Mouse (Mus musculus) midbrain, embryonic 10.5 days (tissue): ENCODE data around the gene Med29. TPM values are rescaled to one million over a fixed set of nuclear protein-coding genes. Genes with fewer than 3 reads are reported as not detected.

ENCODE experiments used
- DNase-seq: peaks from one replicate; pipeline ENCODE4 v3.0.0-alpha.2; 2017; ENCODE audit warnings: low spot score
- H3K27ac ChIP-seq: fragments of 300-500 bp; sonication (generic); replicated peaks from 2 replicates; pipeline ENCODE4 v1.5.1; 2016; ENCODE audit warnings: mild to moderate bottlenecking
- H3K27me3 ChIP-seq: fragments of 300-500 bp; sonication (generic); 2 replicates; pipeline ENCODE4 v1.6.1; 2016; ENCODE audit warnings: low read depth, mild to moderate bottlenecking; ENCODE audit not compliant: poor library complexity, severe bottlenecking
- H3K36me3 ChIP-seq: fragments of 300-500 bp; sonication (generic); 2 replicates; pipeline ENCODE4 v1.6.1; 2016; ENCODE audit warnings: mild to moderate bottlenecking, moderate library complexity
- H3K4me1 ChIP-seq: fragments of 300-500 bp; sonication (generic); 2 replicates; pipeline ENCODE4 v1.6.1; 2016
- H3K4me3 ChIP-seq: fragments of 300-500 bp; sonication (generic); 2 replicates; pipeline ENCODE4 v1.5.1; 2016; ENCODE audit warnings: mild to moderate bottlenecking, moderate library complexity
- H3K9me3 ChIP-seq: fragments of 300-500 bp; sonication (generic); replicated peaks from 2 replicates; pipeline ENCODE4 v1.6.1; 2016; ENCODE audit warnings: mild to moderate bottlenecking
- WGBS: fragments of 180-500 bp; shearing (Covaris S2); methylation state at CpG from one replicate; pipeline ENCODE4 v1.1.7; 2016; 5-methylcytosine and 5-hydroxymethylcytosine counted together
- polyA plus RNA-seq: library from polyadenylated mRNA; unstranded; fragments of >200 nt; fragmentation: Nextera tagmentation; extraction: Ambion mirVana; gene quantifications from 2 replicates; pipeline ENCODE4 v1.2.1, GENCODE M21; 2016

Gene Med29
- 58.9 and 61.0 TPM in 2 replicates for polyA plus RNA-seq

DNA sequence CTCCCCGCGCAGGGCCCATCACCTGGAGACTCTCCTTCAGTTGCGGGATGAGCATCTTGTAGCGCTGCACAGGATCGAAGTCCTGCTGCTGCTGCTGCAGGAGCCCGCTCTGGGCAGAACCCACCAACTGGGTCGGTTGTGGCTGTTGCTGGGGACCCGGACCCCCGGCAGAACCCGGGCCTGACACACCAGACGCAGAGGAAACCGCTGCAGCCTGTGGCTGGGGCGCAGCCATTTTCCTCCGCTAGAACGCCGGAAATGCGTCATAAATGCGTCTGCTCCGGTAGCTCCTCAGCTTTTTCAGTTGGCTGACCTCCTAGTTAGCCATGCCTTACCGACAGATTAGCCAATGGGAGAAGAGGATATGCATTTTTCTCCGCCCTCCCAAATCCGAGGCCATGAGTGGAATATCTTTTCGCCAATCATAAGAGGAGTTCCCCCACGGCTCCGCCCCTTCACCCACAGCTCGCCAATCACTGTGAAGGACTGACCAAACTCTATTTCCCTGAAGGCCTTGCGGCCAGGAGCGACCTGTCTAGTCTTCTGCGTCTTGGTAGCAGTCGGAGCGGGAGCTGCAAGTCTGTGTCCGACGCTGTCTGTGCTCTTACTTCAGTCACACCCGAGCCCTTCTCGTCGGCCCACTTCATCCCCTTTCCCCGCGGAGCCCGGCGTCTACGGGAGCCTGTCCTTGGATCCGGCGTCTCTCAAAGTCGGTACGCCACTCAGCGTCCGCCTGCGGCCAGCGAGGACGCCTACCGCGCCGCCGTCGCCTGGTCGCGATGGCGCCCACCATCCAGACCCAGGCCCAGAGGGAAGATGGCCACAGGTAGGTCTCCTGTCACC lies at the start of gene Med29, which contains the start of gene Paf1:
Med29 (minus strand) TSS at position 280 of the 843 bp plus-strand sequence.
Paf1 (plus strand) TSS at position 523 of the 843 bp plus-strand sequence.
- WGBS, result under 1% methylated on average over 58 of the region's 58 CpGs
- H3K4me1 ChIP-seq, result peaks cover 22% of the 10 kb centered on the region
- peak within 1 kb of the TSS; percentile 96 for H3K4me3 ChIP-seq
- H3K27ac ChIP-seq, result peak within 1 kb of the TSS; percentile 84
- no peaks in the 10 kb centered on the region for H3K27me3 ChIP-seq
- H3K36me3 ChIP-seq, result peaks cover 67% of the 10 kb centered on the region
- peak; percentile 96 for DNase-seq
- H3K9me3 ChIP-seq, result no peaks in the 10 kb centered on the region

DNA sequence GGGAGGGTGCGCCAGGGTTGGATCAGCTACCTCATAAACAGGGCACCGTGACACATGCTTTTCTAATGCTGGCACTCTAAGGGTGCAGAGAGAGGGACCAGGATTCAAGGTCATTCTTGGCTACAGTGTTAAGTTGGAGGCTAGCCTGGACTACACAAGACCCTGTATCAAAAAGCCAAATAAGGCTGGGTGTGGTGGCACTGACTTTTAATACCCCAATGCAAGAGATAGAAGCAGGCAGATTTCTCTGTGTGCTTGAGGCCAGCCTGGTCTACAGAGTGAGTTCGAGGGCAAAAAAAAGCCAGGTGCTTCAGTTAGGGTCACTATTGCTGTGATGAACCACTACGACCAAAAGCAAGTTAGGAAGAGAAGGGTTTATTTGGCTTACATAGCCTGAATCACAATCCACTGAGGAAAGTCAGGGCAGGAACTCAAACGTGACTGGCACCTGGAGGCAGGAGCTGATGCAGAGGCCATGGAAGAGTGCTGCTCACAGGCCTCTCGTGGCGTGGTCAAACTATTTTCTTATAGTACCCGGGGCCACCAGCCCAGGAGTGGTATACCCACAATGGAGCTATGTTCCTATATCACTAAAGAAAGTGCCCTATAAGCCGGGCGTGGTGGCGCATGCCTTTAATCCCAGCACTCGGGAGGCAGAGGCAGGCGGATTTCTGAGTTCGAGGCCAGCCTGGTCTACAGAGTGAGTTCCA lies 49.4 kb upstream of the Med29 start:
- H3K9me3 ChIP-seq, result no peaks in the 10 kb centered on the region
- H3K4me1 ChIP-seq, result peaks cover 15% of the 10 kb centered on the region
- H3K27me3 ChIP-seq, result peaks cover 13% of the 10 kb centered on the region
- no peak overlapping the region for H3K4me3 ChIP-seq
- H3K27ac ChIP-seq, result no peak overlapping the region
- WGBS, result 85% methylated on average over 14 of the region's 14 CpGs
- DNase-seq, result no peak
- no peaks in the 10 kb centered on the region for H3K36me3 ChIP-seq

DNA sequence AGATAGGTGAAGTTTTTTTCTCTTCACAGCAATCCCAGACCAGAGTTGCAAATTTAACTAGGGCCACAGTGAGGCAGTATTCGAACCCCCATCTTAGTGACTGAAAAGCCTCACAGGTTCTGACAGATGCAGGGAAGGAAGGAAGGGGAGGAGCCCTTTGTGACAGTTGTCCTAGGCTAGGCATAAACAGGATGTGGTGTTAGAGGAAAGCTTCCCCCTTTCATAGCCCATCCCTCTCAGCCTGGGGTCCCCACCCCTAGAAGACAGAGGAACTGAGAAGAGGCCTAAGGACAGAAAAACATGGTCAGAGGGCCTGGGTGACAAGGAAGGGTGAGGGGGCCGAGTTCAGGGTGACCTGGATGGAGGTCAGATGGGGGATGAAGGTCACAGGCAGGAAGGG lies 48.2 kb upstream of the Med29 start:
- WGBS, result 60% methylated on average over 2 of the region's 2 CpGs
- Histone ChIP-seq H3K4me3 (no peak overlapping the region), H3K27ac (no peak overlapping the region), H3K36me3 (no peaks in the 10 kb centered on the region), H3K9me3 (no peaks in the 10 kb centered on the region), H3K27me3 (peaks cover 8% of the 10 kb centered on the region), H3K4me1 (peaks cover 14% of the 10 kb centered on the region)
- DNase-seq, result no peak

DNA sequence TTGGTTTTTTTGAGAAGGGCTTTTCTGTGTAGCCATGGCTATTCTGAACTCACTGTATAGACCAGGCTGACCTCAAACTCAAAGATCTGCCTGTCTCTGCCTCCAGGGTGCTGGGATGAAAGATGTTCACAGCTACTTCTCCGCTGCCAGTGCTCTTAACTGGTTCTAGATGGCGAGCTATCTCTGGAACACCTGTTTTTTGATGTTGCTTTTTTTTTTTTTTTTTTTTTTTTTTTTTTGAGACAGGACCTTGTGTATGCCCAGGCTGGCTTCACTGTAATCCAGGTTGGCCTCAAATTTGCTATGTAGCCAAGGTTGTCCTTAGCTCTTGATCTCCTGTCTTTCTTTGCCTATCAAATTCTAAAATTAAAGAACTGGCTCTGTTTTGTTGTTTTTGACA lies 46.3 kb upstream of the Med29 start:
- no peak overlapping the region for H3K4me3 ChIP-seq
- peaks cover 1% of the 10 kb centered on the region; the same call in 1 of the 2 replicates for H3K36me3 ChIP-seq
- 83% methylated on average over 2 of the region's 2 CpGs for WGBS
- H3K4me1 ChIP-seq, result peaks cover 34% of the 10 kb centered on the region
- no peak for DNase-seq
- no peak overlapping the region for H3K27ac ChIP-seq
- no peaks in the 10 kb centered on the region for H3K27me3 ChIP-seq
- no peaks in the 10 kb centered on the region for H3K9me3 ChIP-seq

DNA sequence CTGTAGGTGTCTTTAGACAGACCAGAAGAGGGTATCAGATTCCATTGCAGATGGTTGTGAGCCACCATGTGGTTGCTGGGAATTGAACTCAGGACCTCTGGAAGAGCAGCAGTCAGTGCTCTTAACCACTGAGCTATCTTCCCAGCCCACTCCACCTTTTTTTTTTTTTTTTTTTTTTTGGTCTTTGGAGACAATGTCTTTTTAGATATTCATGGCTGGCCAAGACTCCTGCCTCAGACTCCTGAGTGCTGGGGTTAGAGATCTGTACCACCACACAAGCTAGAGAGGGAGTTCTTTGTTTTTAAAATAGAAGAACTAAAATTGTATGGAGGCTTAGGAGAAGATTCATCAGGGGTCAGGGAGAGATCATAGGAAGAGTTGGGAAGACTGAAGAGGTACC lies 45.5 kb upstream of the Med29 start:
- Histone ChIP-seq H3K4me3 (no peak overlapping the region), H3K36me3 (peaks cover 9% of the 10 kb centered on the region), H3K9me3 (no peaks in the 10 kb centered on the region), H3K27ac (no peak overlapping the region), H3K4me1 (peaks cover 42% of the 10 kb centered on the region), H3K27me3 (no peaks in the 10 kb centered on the region)
- DNase-seq, result no peak

DNA sequence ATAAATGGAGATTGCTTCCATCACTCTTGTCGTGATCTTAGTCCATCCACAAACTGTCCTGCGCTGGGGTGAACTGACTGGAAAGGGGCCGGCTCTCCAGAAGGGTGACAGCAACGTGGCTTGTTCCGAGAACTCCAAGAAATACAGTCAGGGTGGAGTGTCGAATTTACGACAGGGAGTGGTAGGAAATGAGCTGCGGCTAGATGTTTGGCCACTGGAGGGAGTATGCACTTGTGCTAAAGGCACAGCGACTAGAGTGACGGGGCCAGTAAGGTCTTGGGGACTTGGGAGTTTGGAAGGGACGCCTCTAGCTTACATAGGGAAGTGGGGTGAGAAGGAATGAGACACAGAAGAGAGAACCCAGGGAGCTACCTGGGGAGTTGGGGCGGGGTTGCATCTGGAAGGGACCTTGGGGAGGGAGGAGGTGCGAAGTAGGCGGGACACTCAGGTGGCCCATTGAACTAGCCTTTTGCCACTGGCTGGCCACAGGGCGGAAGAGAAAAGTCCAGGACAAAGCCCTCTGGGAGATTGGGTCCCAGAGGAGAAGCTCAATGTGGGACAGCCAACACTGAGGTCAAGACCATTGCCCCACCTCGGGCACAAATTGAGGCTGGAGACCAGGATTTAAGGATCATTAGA lies 44.5 kb upstream of the Med29 start, which contains the start of gene Gmfg:
Gmfg (plus strand) TSS at position 516 of the 639 bp plus-strand sequence.
- Histone ChIP-seq H3K27me3 (no peaks in the 10 kb centered on the region), H3K4me3 (peak within 1 kb of the TSS; percentile 94), H3K36me3 (peaks cover 18% of the 10 kb centered on the region), H3K4me1 (peaks cover 44% of the 10 kb centered on the region), H3K9me3 (no peaks in the 10 kb centered on the region), H3K27ac (peak within 1 kb of the TSS; percentile 89)
- DNase-seq, result peak; percentile 82
- 2% methylated on average over 16 of the region's 16 CpGs for WGBS

DNA sequence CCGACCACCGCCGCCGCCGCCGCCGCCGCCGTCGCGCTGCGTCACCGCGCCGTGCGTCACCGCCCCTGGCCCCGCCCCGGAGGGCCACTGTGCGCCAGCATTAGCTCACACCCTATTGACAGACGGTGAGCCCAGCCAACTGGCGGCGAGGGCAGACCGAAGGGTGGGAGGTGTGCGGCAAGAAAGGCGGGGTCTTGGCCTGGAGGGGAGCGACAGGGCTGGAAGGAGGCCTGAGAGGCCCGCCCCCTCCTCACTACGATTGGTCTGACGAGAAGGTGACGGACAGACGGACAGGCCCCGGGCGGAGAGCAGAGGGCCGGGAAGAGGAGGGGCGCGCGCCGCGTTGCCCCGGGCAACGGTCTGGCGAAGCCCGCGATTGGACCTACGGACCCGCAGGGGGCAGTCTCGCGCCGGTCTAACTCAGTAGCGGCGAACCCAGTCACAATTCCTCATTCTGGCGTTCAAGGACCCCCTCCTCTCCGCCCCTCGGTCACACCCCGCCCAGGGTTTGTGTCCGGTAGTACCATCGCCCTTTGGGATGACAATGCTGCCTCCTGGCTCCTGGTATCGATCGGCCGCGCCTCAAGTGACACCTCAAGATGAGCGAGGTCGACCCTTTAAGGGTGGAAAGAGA lies 43.9 kb upstream of the Med29 start:
- Histone ChIP-seq H3K36me3 (peaks cover 25% of the 10 kb centered on the region), H3K27ac (peak overlapping the region; percentile 89), H3K4me1 (peaks cover 44% of the 10 kb centered on the region), H3K4me3 (peak overlapping the region; percentile 94), H3K9me3 (no peaks in the 10 kb centered on the region), H3K27me3 (no peaks in the 10 kb centered on the region)
- under 1% methylated on average over 51 of the region's 64 CpGs for WGBS
- DNase-seq, result peak; percentile 100

DNA sequence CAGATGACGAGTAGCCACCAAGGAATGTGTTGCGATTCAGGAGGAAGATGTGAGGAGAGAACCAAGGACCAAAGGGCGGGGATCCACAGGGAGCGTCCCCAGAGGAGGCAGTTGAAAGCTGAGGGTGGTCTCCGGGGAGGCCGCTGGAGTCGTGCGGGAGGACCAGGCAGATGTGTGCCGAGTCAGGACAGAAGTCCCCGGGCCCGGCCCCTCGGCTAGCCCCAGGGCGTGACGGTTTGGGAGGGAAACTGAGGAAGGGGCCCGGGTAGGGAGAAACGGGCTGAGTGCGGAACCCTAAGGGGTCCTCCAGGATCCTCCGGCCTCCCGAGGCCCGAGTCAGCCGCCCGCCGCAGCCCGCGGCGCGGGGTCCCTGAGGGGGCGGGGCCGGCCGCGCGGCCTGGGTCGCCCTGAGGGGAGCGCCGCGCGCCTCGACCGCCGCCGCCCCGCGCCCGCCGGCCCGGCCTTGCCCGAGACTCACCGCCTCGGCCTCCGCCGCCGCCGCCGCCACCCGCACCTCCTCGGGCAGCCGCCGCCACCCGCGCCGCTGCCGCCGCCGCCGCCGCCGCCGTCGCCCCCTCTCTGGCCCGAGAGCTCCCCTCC lies 43.3 kb upstream of the Med29 start:
- peaks cover 31% of the 10 kb centered on the region for H3K36me3 ChIP-seq
- H3K4me1 ChIP-seq, result peaks cover 44% of the 10 kb centered on the region
- peak overlapping the region; percentile 89 for H3K27ac ChIP-seq
- WGBS, result 5% methylated on average over 65 of the region's 70 CpGs
- H3K9me3 ChIP-seq, result no peaks in the 10 kb centered on the region
- no peak for DNase-seq
- peak overlapping the region; percentile 94 for H3K4me3 ChIP-seq
- no peaks in the 10 kb centered on the region for H3K27me3 ChIP-seq

DNA sequence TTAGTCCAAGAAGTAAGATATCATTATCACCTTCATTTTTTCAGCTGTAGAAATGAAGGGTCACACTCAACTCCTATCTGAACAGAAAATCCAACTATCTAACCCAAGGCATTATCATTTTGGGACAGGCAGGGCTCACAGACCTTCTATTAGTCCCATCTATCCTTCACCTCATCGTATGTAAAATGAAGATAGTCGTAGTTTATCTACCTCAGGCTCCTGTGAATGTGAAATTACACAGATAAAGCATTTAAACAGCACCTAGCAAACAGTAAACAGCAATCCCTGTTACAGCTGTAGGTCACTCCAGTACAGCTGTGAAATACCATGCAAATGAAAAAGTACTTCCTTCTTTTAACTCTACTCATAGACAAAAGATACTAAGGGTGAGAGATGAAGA lies 39.7 kb upstream of the Med29 start:
- Histone ChIP-seq H3K9me3 (no peaks in the 10 kb centered on the region), H3K36me3 (peaks cover 54% of the 10 kb centered on the region), H3K4me3 (no peak overlapping the region), H3K27me3 (no peaks in the 10 kb centered on the region), H3K27ac (no peak overlapping the region), H3K4me1 (peaks cover 40% of the 10 kb centered on the region)
- no peak for DNase-seq
- WGBS, result 94% methylated on average over 2 of the region's 2 CpGs

DNA sequence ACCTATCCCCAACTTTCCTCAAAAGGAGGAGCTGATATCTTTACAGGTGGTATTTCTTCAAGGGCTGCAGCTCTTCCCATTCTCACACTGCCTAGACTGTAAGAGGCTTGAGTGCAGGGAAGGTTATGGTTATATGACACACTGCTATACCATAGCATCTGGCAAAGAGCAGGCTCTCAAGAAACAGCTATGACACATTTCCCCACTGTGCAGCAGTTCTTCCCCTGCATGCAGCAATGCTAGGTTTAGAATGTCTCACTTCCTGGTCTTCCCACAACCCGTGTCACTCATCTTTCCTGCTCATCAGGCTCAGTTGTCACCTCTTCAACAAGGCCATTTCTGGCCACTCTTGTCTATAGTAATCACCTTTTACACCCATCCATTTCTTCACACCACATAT lies 38.0 kb upstream of the Med29 start:
- Histone ChIP-seq H3K36me3 (peaks cover 69% of the 10 kb centered on the region), H3K4me3 (no peak overlapping the region), H3K4me1 (peaks cover 32% of the 10 kb centered on the region), H3K27me3 (no peaks in the 10 kb centered on the region), H3K9me3 (no peaks in the 10 kb centered on the region), H3K27ac (no peak overlapping the region)
- DNase-seq, result no peak
- 64% methylated on average over 1 of the region's 1 CpGs for WGBS

DNA sequence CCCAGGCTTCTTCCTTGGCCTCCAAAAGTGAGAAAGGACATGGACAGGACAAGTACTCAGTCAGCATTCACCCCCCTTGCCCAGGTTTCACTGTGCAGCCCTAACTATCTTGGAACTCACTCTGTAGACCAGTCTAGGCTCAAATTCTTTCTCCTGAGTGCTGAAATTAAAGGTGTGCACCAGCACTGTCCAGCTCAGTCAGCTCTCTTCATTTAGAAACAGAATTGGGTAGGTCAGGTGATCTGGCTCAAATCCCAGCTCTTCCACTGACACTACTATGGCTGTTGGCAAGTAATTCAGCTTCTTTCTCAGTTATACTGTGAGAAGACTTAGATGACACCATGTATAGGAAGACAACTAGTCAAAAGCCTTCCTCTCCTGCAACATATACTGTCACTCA lies 35.2 kb upstream of the Med29 start:
- Histone ChIP-seq H3K27ac (no peak overlapping the region), H3K4me1 (0 out of 2 replicates have a peak, but pooled peaks cover 4% of the 10 kb centered on the region), H3K9me3 (no peaks in the 10 kb centered on the region), H3K27me3 (no peaks in the 10 kb centered on the region), H3K36me3 (peaks cover 82% of the 10 kb centered on the region), H3K4me3 (no peak overlapping the region)
- no peak for DNase-seq

DNA sequence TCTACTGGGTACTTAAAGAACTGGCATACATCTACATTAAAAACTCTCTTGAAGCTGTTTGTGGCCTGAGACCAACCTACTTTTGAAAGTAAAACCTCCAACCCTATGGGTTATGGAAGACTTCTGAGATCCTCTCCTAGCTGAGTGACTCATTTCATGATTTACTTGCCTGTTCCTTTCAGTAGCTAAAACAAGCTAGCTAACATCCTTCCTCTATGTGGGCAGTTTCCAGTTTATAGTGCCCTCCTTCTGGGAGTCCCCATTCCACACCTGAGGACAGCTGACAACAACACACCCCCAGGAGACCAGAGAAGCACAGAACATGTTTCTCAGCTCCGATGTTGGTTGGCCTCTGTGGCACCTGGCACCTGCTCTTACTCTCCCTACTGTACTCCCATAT lies 30.5 kb upstream of the Med29 start:
- peaks cover 94% of the 10 kb centered on the region for H3K36me3 ChIP-seq

More for the DNA sequence above, 30.5 kb upstream of the Med29 start:
- WGBS, result 93% methylated on average over 1 of the region's 1 CpGs
- H3K4me1 ChIP-seq, result no peaks in the 10 kb centered on the region
- H3K27ac ChIP-seq, result no peak overlapping the region
- DNase-seq, result no peak
- no peaks in the 10 kb centered on the region for H3K27me3 ChIP-seq
- H3K9me3 ChIP-seq, result no peaks in the 10 kb centered on the region
- no peak overlapping the region for H3K4me3 ChIP-seq
